ENCODE assay signal across 7 mouse cellular contexts in genomic region chr4:138725127-138725461, GRCm38 (mm10). TPM values are rescaled to one million over a fixed set of nuclear protein-coding genes. Genes with fewer than 3 reads are reported as not detected.
DNase-seq lines count a peak whose midpoint lies in the region; ATAC-seq and TF ChIP-seq lines count a peak whose summit lies in the region.

No protein-coding gene starts in this region.

- no peaks in the 10 kb centered on the region for H3K36me3 ChIP-seq in hindbrain, embryonic 13.5 days
- H3K36me3 ChIP-seq in limb, embryonic 14.5 days (ENCODE audit: control insufficient read depth, insufficient read depth, low read length), result no peaks in the 10 kb centered on the region
- peaks cover 5% of the 10 kb centered on the region; the same call in 1 of the 2 replicates for H3K36me3 ChIP-seq in midbrain, postnatal 0 days (ENCODE audit: insufficient read depth, low read length)

- peak; percentile 78 for DNase-seq in ZHBTc4 (ENCODE audit: low read depth, low spot score)
- DNase-seq in cerebellum, adult 2 months, result peak; percentile 41 to 48
- peak; percentile 79 for DNase-seq in forelimb bud, embryonic 11.5 days (ENCODE audit: low read depth, low spot score)
- peak; percentile 57 for DNase-seq in limb, embryonic 14.5 days (ENCODE audit: low spot score)
- DNase-seq in midbrain, postnatal 0 days (ENCODE audit: low spot score), result peak; percentile 75
- DNase-seq in thymus, postnatal 0 days (ENCODE audit: low spot score), result peak; percentile 37

- H3K4me2 ChIP-seq in hindbrain, embryonic 13.5 days, result peak overlapping the region; percentile 60
- H3K4me2 ChIP-seq in limb, embryonic 14.5 days (replicated peaks; ENCODE audit: low read depth, low read length, severe bottlenecking), result peak overlapping the region; percentile 57
- H3K4me2 ChIP-seq in midbrain, postnatal 0 days (ENCODE audit: low read depth, low read length, poor library complexity, severe bottlenecking), result peak overlapping the region; percentile 63

- H3K9ac ChIP-seq in hindbrain, embryonic 13.5 days, result peak overlapping the region; percentile 66
- peak overlapping the region; percentile 46 for H3K9ac ChIP-seq in limb, embryonic 14.5 days (ENCODE audit: low read depth, low read length, severe bottlenecking)
- peak overlapping the region; percentile 37; the same call in 1 of the 2 replicates for H3K9ac ChIP-seq in midbrain, postnatal 0 days (replicated peaks; ENCODE audit: low read length, poor library complexity, severe bottlenecking)

- WGBS in cerebellum, adult 2 months, result 23% methylated on average over 13 of the region's 13 CpGs
- WGBS in hindbrain, embryonic 13.5 days, result 3% methylated on average over 13 of the region's 13 CpGs
- WGBS in limb, embryonic 14.5 days, result 4% methylated on average over 13 of the region's 13 CpGs
- 4% methylated on average over 13 of the region's 13 CpGs for WGBS in midbrain, postnatal 0 days

- H3K9me3 ChIP-seq in hindbrain, embryonic 13.5 days, result no peaks in the 10 kb centered on the region
- no peaks in the 10 kb centered on the region for H3K9me3 ChIP-seq in limb, embryonic 14.5 days (ENCODE audit: control insufficient read depth, low read length)
- H3K9me3 ChIP-seq in midbrain, postnatal 0 days (ENCODE audit: low read length), result no peaks in the 10 kb centered on the region

- peaks cover 19% of the 10 kb centered on the region for H3K4me1 ChIP-seq in cerebellum, adult 2 months (ENCODE audit: control insufficient read depth, insufficient read depth, low read length)
- peaks cover 33% of the 10 kb centered on the region for H3K4me1 ChIP-seq in hindbrain, embryonic 13.5 days (replicated peaks)
- peaks cover 21% of the 10 kb centered on the region for H3K4me1 ChIP-seq in limb, embryonic 14.5 days (ENCODE audit: control insufficient read depth, insufficient read depth, low read length)
- H3K4me1 ChIP-seq in midbrain, postnatal 0 days (ENCODE audit: insufficient read depth, low read length), result peaks cover 11% of the 10 kb centered on the region

- H3K27me3 ChIP-seq in cerebellum, adult 2 months (ENCODE audit: control insufficient read depth, insufficient read depth, low read length), result no peaks in the 10 kb centered on the region
- H3K27me3 ChIP-seq in hindbrain, embryonic 13.5 days, result no peaks in the 10 kb centered on the region
- H3K27me3 ChIP-seq in limb, embryonic 14.5 days (ENCODE audit: control insufficient read depth, insufficient read depth, low read length), result no peaks in the 10 kb centered on the region
- no peaks in the 10 kb centered on the region for H3K27me3 ChIP-seq in midbrain, postnatal 0 days (ENCODE audit: insufficient read depth, low read length)

- TF ChIP-seq CTCF in cerebellum, adult 2 months (IDR thresholded peaks at IDR 0.05; ENCODE audit: borderline replicate concordance, insufficient read depth, low read depth, low read length), result no peak
- TF ChIP-seq CTCF in midbrain, postnatal 0 days (IDR thresholded peaks at IDR 0.05), result no peak

- H3K4me3 ChIP-seq in cerebellum, adult 2 months (replicated peaks; ENCODE audit: insufficient read depth, low read depth, low read length), result peak overlapping the region; percentile 11
- peak overlapping the region; percentile 37 for H3K4me3 ChIP-seq in hindbrain, embryonic 13.5 days
- H3K4me3 ChIP-seq in limb, embryonic 14.5 days (replicated peaks; ENCODE audit: low read length), result peak overlapping the region; percentile 26
- peak overlapping the region; percentile 33 for H3K4me3 ChIP-seq in midbrain, postnatal 0 days (ENCODE audit: low read depth, low read length)

- no peak for TF ChIP-seq POLR2A in cerebellum, adult 2 months (IDR thresholded peaks at IDR 0.05; ENCODE audit: borderline replicate concordance, insufficient read depth, low read length)
- no peak for TF ChIP-seq POLR2A in limb, embryonic 14.5 days (IDR thresholded peaks at IDR 0.05; ENCODE audit: borderline replicate concordance, extremely low read depth, insufficient read depth, insufficient read length)

- ATAC-seq in hindbrain, embryonic 13.5 days (ENCODE audit: low FRiP score), result peak; percentile 83
- ATAC-seq in limb, embryonic 14.5 days (ENCODE audit: low FRiP score, low read depth), result peak; percentile 77; the same call in 1 of the 2 replicates
- peak; percentile 83 for ATAC-seq in midbrain, postnatal 0 days (ENCODE audit: low FRiP score)

- no peak overlapping the region for H3K27ac ChIP-seq in cerebellum, adult 2 months (ENCODE audit: insufficient read depth, low read length)
- peak overlapping the region; percentile 44; the same call in 1 of the 2 replicates for H3K27ac ChIP-seq in hindbrain, embryonic 13.5 days
- H3K27ac ChIP-seq in limb, embryonic 14.5 days (replicated peaks; ENCODE audit: low read depth, low read length), result no peak overlapping the region; the same call in 1 of the 2 replicates
- 0 out of 2 replicates have a peak overlapping the region, but pooled peaks have one; percentile 43 for H3K27ac ChIP-seq in midbrain, postnatal 0 days (ENCODE audit: low read depth, low read length)

RNA-seq across cellular contexts. Expression of gene Pla2g2c, which starts 0.5 kb away (rescaled TPM):
- 0.22 and 0.33 TPM in 2 replicates for polyA plus RNA-seq in cerebellum, adult 2 months (2012; rRNA removed)
- 0.44 and 0.91 TPM in 2 replicates for polyA plus RNA-seq in hindbrain, embryonic 13.5 days (2015; fragmentation: Nextera tagmentation; extraction: Ambion mirVana)
- polyA plus RNA-seq in limb, embryonic 14.5 days (2012; rRNA removed), result 0.12 and 0.26 TPM in 2 replicates
- 0.12 and 0.28 TPM in 2 replicates for polyA plus RNA-seq in limb, embryonic 14.5 days (2014; fragmentation: Nextera tagmentation; extraction: Ambion mirVana)
- total RNA-seq in midbrain, postnatal 0 days (2014; rRNA removed), result 0.44 TPM in 1 of 2 replicates, not detected in the other
- polyA plus RNA-seq in midbrain, postnatal 0 days (2015; fragmentation: Nextera tagmentation; extraction: Ambion mirVana), result 0.54 and 0.57 TPM in 2 replicates
- polyA plus RNA-seq in thymus, postnatal 0 days (2015; fragmentation: Nextera tagmentation; extraction: Ambion mirVana), result 0.15 and 0.25 TPM in 2 replicates

RNA-seq across cellular contexts. Expression of gene Ubxn10, which starts 11.9 kb away (rescaled TPM):
- polyA plus RNA-seq in cerebellum, adult 2 months (2012; rRNA removed), result 1.9 and 2.3 TPM in 2 replicates
- 3.8 and 4.1 TPM in 2 replicates for polyA plus RNA-seq in hindbrain, embryonic 13.5 days (2015; fragmentation: Nextera tagmentation; extraction: Ambion mirVana)
- polyA plus RNA-seq in limb, embryonic 14.5 days (2012; rRNA removed), result 0.88 and 1.1 TPM in 2 replicates
- polyA plus RNA-seq in limb, embryonic 14.5 days (2014; fragmentation: Nextera tagmentation; extraction: Ambion mirVana), result 0.73 and 1.0 TPM in 2 replicates
- total RNA-seq in midbrain, postnatal 0 days (2014; rRNA removed), result 5.4 and 9.6 TPM in 2 replicates
- 3.5 and 4.3 TPM in 2 replicates for polyA plus RNA-seq in midbrain, postnatal 0 days (2015; fragmentation: Nextera tagmentation; extraction: Ambion mirVana)
- polyA plus RNA-seq in thymus, postnatal 0 days (2015; fragmentation: Nextera tagmentation; extraction: Ambion mirVana), result 0.41 and 0.46 TPM in 2 replicates

RNA-seq across cellular contexts. Expression of gene Pla2g2f, which starts 32.3 kb away (rescaled TPM):
- 0.41 and 0.69 TPM in 2 replicates for polyA plus RNA-seq in cerebellum, adult 2 months (2012; rRNA removed)
- 0.06 and 0.13 TPM in 2 replicates for polyA plus RNA-seq in hindbrain, embryonic 13.5 days (2015; fragmentation: Nextera tagmentation; extraction: Ambion mirVana)
- polyA plus RNA-seq in limb, embryonic 14.5 days (2012; rRNA removed), result 9.7 and 11.9 TPM in 2 replicates
- polyA plus RNA-seq in limb, embryonic 14.5 days (2014; fragmentation: Nextera tagmentation; extraction: Ambion mirVana), result 9.6 and 15.7 TPM in 2 replicates
- total RNA-seq in midbrain, postnatal 0 days (2014; rRNA removed), result 0.33 and 1.9 TPM in 2 replicates
- 0.06 TPM in 1 of 2 replicates, not detected in the other for polyA plus RNA-seq in midbrain, postnatal 0 days (2015; fragmentation: Nextera tagmentation; extraction: Ambion mirVana)
- 0.15 and 0.25 TPM in 2 replicates for polyA plus RNA-seq in thymus, postnatal 0 days (2015; fragmentation: Nextera tagmentation; extraction: Ambion mirVana)

RNA-seq across cellular contexts. Expression of gene Pla2g2d, which starts 50.4 kb away (rescaled TPM):
- polyA plus RNA-seq in cerebellum, adult 2 months (2012; rRNA removed), result 0.11 and 0.16 TPM in 2 replicates
- polyA plus RNA-seq in hindbrain, embryonic 13.5 days (2015; fragmentation: Nextera tagmentation; extraction: Ambion mirVana), result 0.90 and 1.8 TPM in 2 replicates
- 0.06 and 0.15 TPM in 2 replicates for polyA plus RNA-seq in limb, embryonic 14.5 days (2012; rRNA removed)
- 0.10 and 0.55 TPM in 2 replicates for polyA plus RNA-seq in limb, embryonic 14.5 days (2014; fragmentation: Nextera tagmentation; extraction: Ambion mirVana)
- 0.47 TPM in 1 of 2 replicates, not detected in the other for total RNA-seq in midbrain, postnatal 0 days (2014; rRNA removed)
- polyA plus RNA-seq in midbrain, postnatal 0 days (2015; fragmentation: Nextera tagmentation; extraction: Ambion mirVana), result 0.38 and 0.52 TPM in 2 replicates
- polyA plus RNA-seq in thymus, postnatal 0 days (2015; fragmentation: Nextera tagmentation; extraction: Ambion mirVana), result 0.40 and 0.47 TPM in 2 replicates

Comparison
In these comparisons a context has a peak if more than half of its experiments do, and no peak if none do; other contexts are left out.
1. H3K27ac ChIP-seq: peak in hindbrain, embryonic 13.5 days (single experiment) and midbrain, postnatal 0 days (single experiment); none in cerebellum, adult 2 months (single experiment) and limb, embryonic 14.5 days (single experiment).
2. Peak in every context shown above with its lines, with median percentiles within 50 percentile points of each other: DNase-seq, H3K4me3 ChIP-seq, ATAC-seq, H3K4me2 ChIP-seq and H3K9ac ChIP-seq.